Mouse (Mus musculus): ENCODE data around the gene Sec23b.

Gene Sec23b

GRCm38 (mm10) chr2:144638719-144639118 is 82.7 kb downstream of the Sec23b start:
- TF ChIP-seq GATA4 (IDR thresholded peaks at IDR 0.05; ENCODE audit: insufficient replicate concordance, low read length) = no peak

GRCm38 (mm10) chr2:144640101-144640500 is 84.1 kb downstream of the Sec23b start:
- TF ChIP-seq GATA4 (IDR thresholded peaks at IDR 0.05; ENCODE audit: insufficient replicate concordance, low read length) = no peak
